Mouse (Mus musculus) E14TG2a.4 (cell line): ENCODE measurements at regions not wholly inside any gene's neighbourhood (a gene's known extent, or its start where the extent isn't known, plus 50 kb on each side); places are given as distances from the start of the nearest gene placed in this dataset.

Experiments
- CTCF ChIP-seq: conservative IDR thresholded peaks from 2 replicates; pipeline ENCODE4 v1.5.1; 2014; ENCODE audit warnings: low read length
- NANOG ChIP-seq: IDR thresholded peaks from 2 replicates; pipeline ENCODE4 v1.6.1; 2014; ENCODE audit warnings: borderline replicate concordance, low read length, mixed read lengths

- TF ChIP-seq CTCF: no peak
- no peak for TF ChIP-seq NANOG
Observed at GRCm38 (mm10) chr12:40972844-40973243, 51.0 kb upstream of the Immp2l start.
